Mouse (Mus musculus) kidney, postnatal 0 days (tissue): ENCODE measurements at regions not wholly inside any gene's neighbourhood (a gene's known extent, or its start where the extent isn't known, plus 50 kb on each side); places are given as distances from the start of the nearest gene placed in this dataset.
"Not testable (repeated sequence)": the region's sequence is repeated elsewhere in the genome, so short reads cannot be mapped to it uniquely, and the experiment has no call there.

Source experiments
- ATAC-seq: fragments of 200-750 bp; cut with Nextera tagmentation; replicated peaks from 2 replicates; pipeline ENCODE4 v1.8.0; 2017; ENCODE audit warnings: low read depth, moderate number of reproducible peaks, moderate TSS enrichment, moderate library complexity; ENCODE audit not compliant: low FRiP score
- DNase-seq: peaks from one replicate; pipeline ENCODE4 v3.0.0-alpha.2; 2016; ENCODE audit warnings: low spot score
- H3K27ac ChIP-seq: fragments of 300-500 bp; sonication (generic); 2 replicates; pipeline ENCODE4 v1.5.1; 2014; ENCODE audit warnings: mild to moderate bottlenecking
- H3K27me3 ChIP-seq: fragments of 300-500 bp; sonication (generic); 2 replicates; pipeline ENCODE4 v1.6.1; 2014; ENCODE audit warnings: low read length, mixed read lengths; ENCODE audit not compliant: insufficient read depth
- H3K36me3 ChIP-seq: fragments of 300-500 bp; sonication (generic); 2 replicates; pipeline ENCODE4 v1.6.1; 2014; ENCODE audit warnings: low read length, mixed read lengths; ENCODE audit not compliant: insufficient read depth
- H3K4me1 ChIP-seq: fragments of 300-500 bp; sonication (generic); replicated peaks from 2 replicates; pipeline ENCODE4 v1.6.1; 2014; ENCODE audit warnings: antibody characterized with exemption, low read length, mixed read lengths; ENCODE audit not compliant: insufficient read depth
- H3K4me2 ChIP-seq: fragments of 300-500 bp; sonication (generic); 2 replicates; pipeline ENCODE4 v1.6.1; 2014; ENCODE audit warnings: mild to moderate bottlenecking, low read length, moderate library complexity, mixed read lengths
- H3K4me3 ChIP-seq: fragments of 300-500 bp; sonication (generic); replicated peaks from 2 replicates; pipeline ENCODE4 v1.5.1; 2014; ENCODE audit warnings: low read depth, low read length
- H3K9ac ChIP-seq: fragments of 300-500 bp; sonication (generic); 2 replicates; pipeline ENCODE4 v1.6.1; 2014; ENCODE audit warnings: low read depth, low read length
- H3K9me3 ChIP-seq: fragments of 300-500 bp; sonication (generic); replicated peaks from 2 replicates; pipeline ENCODE4 v1.6.1; 2016; ENCODE audit warnings: low read length, inconsistent platforms, mixed read lengths
- CTCF ChIP-seq: IDR thresholded peaks from 2 replicates; pipeline ENCODE4 v1.5.1; 2016; ENCODE audit warnings: antibody characterized with exemption, low read depth, mild to moderate bottlenecking, moderate library complexity
- WGBS: fragments of 180-500 bp; shearing (Covaris S2); extraction: QIAGEN DNeasy Blood & Tissue Kit; methylation state at CpG from one replicate; pipeline ENCODE4 v1.1.7; 2014; 5-methylcytosine and 5-hydroxymethylcytosine counted together

DNA sequence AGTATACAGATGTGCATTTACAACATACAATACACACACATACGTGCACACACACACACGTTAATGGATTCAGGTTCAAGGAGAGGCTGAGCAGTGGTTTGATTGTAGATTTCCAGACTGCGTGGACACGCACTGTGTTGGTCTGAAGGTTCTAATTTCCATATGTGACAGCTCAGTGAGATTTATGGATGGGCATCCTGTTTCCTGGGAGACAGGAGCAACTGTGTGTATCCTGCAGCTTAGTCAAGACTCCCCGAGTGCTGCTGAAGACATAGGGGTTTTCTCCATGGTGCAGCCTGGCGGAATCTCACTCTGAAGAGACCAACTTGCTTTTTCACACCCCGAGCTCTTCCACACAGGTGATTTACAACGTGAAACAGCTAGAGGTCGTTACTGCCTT lies 119.3 kb upstream of the Foxk1 start:
- H3K9me3 ChIP-seq = no peaks in the 10 kb centered on the region; the same call in 1 of the 2 replicates
- no peak overlapping the region for H3K4me3 ChIP-seq
- WGBS = 32% methylated on average over 9 of the region's 9 CpGs
- DNase-seq (peak; percentile 31), ATAC-seq (no peak)
- TF ChIP-seq CTCF = no peak
- H3K36me3 ChIP-seq = no peaks in the 10 kb centered on the region
- H3K27ac ChIP-seq = no peak overlapping the region
- H3K9ac ChIP-seq = no peak overlapping the region
- H3K4me2 ChIP-seq = no peak overlapping the region
- H3K4me1 ChIP-seq = no peaks in the 10 kb centered on the region
- H3K27me3 ChIP-seq = no peaks in the 10 kb centered on the region

DNA sequence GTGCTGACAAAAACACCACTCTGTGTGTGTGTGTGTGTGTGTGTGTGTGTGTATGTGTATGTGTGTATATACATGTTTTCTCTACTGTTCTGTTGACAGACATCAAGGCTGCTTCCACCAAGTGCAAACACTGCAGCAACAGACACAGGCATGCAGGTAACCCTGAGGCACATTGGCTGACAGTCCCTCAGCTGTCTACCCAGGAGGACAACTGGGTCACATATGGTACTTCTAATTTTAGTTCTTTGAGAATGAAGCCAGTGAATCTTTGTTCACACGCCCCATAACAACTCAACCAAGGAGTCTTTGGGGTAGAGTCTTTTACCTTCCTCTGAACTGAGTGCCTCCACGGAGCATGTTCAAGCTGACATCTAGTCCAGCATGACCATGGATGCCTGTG lies 113.3 kb upstream of the Foxk1 start:
- no peak for DNase-seq
- no peak for TF ChIP-seq CTCF
- 86% methylated on average over 2 of the region's 2 CpGs for WGBS

DNA sequence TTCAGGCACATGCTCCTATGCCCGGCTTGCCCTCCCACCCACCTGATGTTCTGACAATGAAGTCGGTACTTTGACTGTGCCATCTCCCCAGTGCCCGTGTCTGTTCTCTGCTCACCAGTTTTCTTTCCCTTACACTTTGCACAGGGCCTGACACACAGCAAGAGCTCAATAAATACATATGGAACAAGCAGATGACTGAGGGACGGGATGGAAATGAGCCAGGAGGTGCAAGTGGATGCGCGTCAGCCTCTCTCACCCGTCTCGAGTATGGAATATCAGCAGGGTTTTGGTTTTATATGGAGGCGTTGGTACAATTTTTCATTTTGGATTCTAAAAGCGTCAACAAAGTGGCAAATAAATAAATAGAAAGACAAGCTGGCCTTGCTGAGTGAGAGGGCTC lies 109.8 kb upstream of the Foxk1 start:
- no peaks in the 10 kb centered on the region for H3K36me3 ChIP-seq
- no peaks in the 10 kb centered on the region for H3K4me1 ChIP-seq
- H3K9me3 ChIP-seq = no peaks in the 10 kb centered on the region
- H3K9ac ChIP-seq = no peak overlapping the region
- no peaks in the 10 kb centered on the region for H3K27me3 ChIP-seq
- no peak overlapping the region for H3K4me3 ChIP-seq
- no peak overlapping the region for H3K27ac ChIP-seq
- no peak for TF ChIP-seq CTCF
- WGBS = 96% methylated on average over 10 of the region's 10 CpGs
- no peak overlapping the region for H3K4me2 ChIP-seq
- ATAC-seq (no peak), DNase-seq (no peak)

More for the DNA sequence above, 113.3 kb upstream of the Foxk1 start:
- Histone ChIP-seq H3K9me3 (no peaks in the 10 kb centered on the region; the same call in 1 of the 2 replicates), H3K27me3 (no peaks in the 10 kb centered on the region), H3K36me3 (no peaks in the 10 kb centered on the region), H3K4me1 (no peaks in the 10 kb centered on the region), H3K4me3 (no peak overlapping the region), H3K9ac (no peak overlapping the region), H3K4me2 (no peak overlapping the region), H3K27ac (no peak overlapping the region)
- no peak for ATAC-seq

- not testable (repeated sequence) for DNase-seq, H3K27ac ChIP-seq, H3K36me3 ChIP-seq, H3K4me3 ChIP-seq, ATAC-seq, H3K9ac ChIP-seq, H3K4me2 ChIP-seq, H3K27me3 ChIP-seq, H3K4me1 ChIP-seq, H3K9me3 ChIP-seq
- 97% methylated on average over 2 of the region's 2 CpGs for WGBS
These were observed 104.9 kb upstream of the Foxk1 start for GRCm38 (mm10) chr5:142296401-142296800.

GRCm38 (mm10) chr5:142299621-142300020 lies 101.7 kb upstream of the Foxk1 start:
- 90% methylated on average over 5 of the region's 5 CpGs for WGBS
- H3K36me3 ChIP-seq = no peaks in the 10 kb centered on the region
- DNase-seq (no peak), ATAC-seq (no peak)
- no peaks in the 10 kb centered on the region for H3K4me1 ChIP-seq
- no peak overlapping the region for H3K4me3 ChIP-seq
- H3K9ac ChIP-seq = no peak overlapping the region
- no peaks in the 10 kb centered on the region for H3K27me3 ChIP-seq
- no peak overlapping the region for H3K4me2 ChIP-seq
- no peaks in the 10 kb centered on the region for H3K9me3 ChIP-seq
- no peak for TF ChIP-seq CTCF
- H3K27ac ChIP-seq = no peak overlapping the region

- Histone ChIP-seq H3K4me2 (no peak overlapping the region), H3K9ac (no peak overlapping the region), H3K36me3 (no peaks in the 10 kb centered on the region), H3K4me3 (no peak overlapping the region), H3K9me3 (no peaks in the 10 kb centered on the region), H3K27me3 (no peaks in the 10 kb centered on the region), H3K27ac (no peak overlapping the region), H3K4me1 (no peaks in the 10 kb centered on the region)
- DNase-seq = no peak
- 98% methylated on average over 3 of the region's 3 CpGs for WGBS
- no peak for ATAC-seq
- no peak for TF ChIP-seq CTCF
These were observed 92.8 kb upstream of the Foxk1 start for GRCm38 (mm10) chr5:142308511-142308910.

DNA sequence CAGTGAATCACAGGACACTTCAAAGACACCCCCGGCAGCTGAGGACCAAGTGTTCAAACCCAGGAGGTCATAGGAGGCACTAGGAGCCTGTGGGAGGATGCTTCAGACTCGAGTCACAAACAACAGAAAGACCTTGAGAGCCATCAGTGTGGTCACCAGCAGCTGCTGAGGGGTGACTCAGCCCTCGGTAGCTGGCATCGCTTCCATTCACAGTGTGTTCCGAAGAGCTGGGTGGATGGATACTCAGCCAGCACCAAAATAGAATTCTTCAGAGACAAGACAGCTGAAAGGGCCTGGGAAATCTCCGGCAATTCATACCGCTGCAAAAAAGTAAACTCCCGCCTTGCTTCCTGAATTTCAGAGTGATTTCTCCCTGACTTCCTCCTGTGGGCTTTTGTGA lies 87.4 kb upstream of the Foxk1 start:
- H3K4me1 ChIP-seq = no peaks in the 10 kb centered on the region
- H3K9ac ChIP-seq = no peak overlapping the region
- no peak for DNase-seq
- no peak for TF ChIP-seq CTCF
- no peaks in the 10 kb centered on the region for H3K36me3 ChIP-seq
- H3K9me3 ChIP-seq = no peaks in the 10 kb centered on the region
- no peak overlapping the region for H3K4me2 ChIP-seq
- WGBS = 52% methylated on average over 8 of the region's 8 CpGs
- no peak for ATAC-seq
- H3K27ac ChIP-seq = no peak overlapping the region
- H3K4me3 ChIP-seq = no peak overlapping the region
- no peaks in the 10 kb centered on the region for H3K27me3 ChIP-seq
